Mouse (Mus musculus): ENCODE results near the gene Bicdl1. TPM values are rescaled to one million over a fixed set of nuclear protein-coding genes. Genes with fewer than 3 reads are reported as not detected.

The Bicdl1 gene
- polyA plus RNA-seq, 1 experiment from 2014 or later, result 12.3 TPM

GRCm38 (mm10) chr5:115668986-115669385 lies 62.4 kb downstream of the Bicdl1 start:
- no peaks in the 10 kb centered on the region for H3K9me3 ChIP-seq (replicated peaks; ENCODE audit: low read length)
- WGBS, result 85% methylated on average over 12 of the region's 12 CpGs
- H3K4me2 ChIP-seq (ENCODE audit: low read length), result no peak overlapping the region
- H3K9ac ChIP-seq (ENCODE audit: low read depth, low read length), result no peak overlapping the region
- H3K27ac ChIP-seq, result no peak overlapping the region
- H3K36me3 ChIP-seq (ENCODE audit: insufficient read depth, low read length), result no peaks in the 10 kb centered on the region
- DNase-seq (ENCODE audit: low spot score) (no peak), ATAC-seq (replicated peaks; ENCODE audit: low FRiP score, low read depth) (no peak)
- H3K27me3 ChIP-seq (ENCODE audit: insufficient read depth, low read length), result no peaks in the 10 kb centered on the region
- TF ChIP-seq CTCF (IDR thresholded peaks at IDR 0.05; ENCODE audit: low read depth), result no peak
- H3K4me1 ChIP-seq (replicated peaks; ENCODE audit: insufficient read depth, low read length), result no peaks in the 10 kb centered on the region
- H3K4me3 ChIP-seq (replicated peaks; ENCODE audit: low read depth, low read length), result no peak overlapping the region

GRCm38 (mm10) chr5:115667894-115668293 lies 63.5 kb downstream of the Bicdl1 start:
- Histone ChIP-seq H3K9ac (ENCODE audit: low read depth, low read length) (no peak overlapping the region), H3K4me2 (ENCODE audit: low read length) (no peak overlapping the region), H3K9me3 (replicated peaks; ENCODE audit: low read length) (no peaks in the 10 kb centered on the region), H3K27ac (no peak overlapping the region), H3K4me3 (replicated peaks; ENCODE audit: low read depth, low read length) (no peak overlapping the region), H3K36me3 (ENCODE audit: insufficient read depth, low read length) (no peaks in the 10 kb centered on the region), H3K27me3 (ENCODE audit: insufficient read depth, low read length) (no peaks in the 10 kb centered on the region), H3K4me1 (replicated peaks; ENCODE audit: insufficient read depth, low read length) (no peaks in the 10 kb centered on the region)
- no peak for ATAC-seq (replicated peaks; ENCODE audit: low FRiP score, low read depth)
- 19% methylated on average over 7 of the region's 7 CpGs for WGBS
- no peak for DNase-seq (ENCODE audit: low spot score)
- TF ChIP-seq CTCF (IDR thresholded peaks at IDR 0.05; ENCODE audit: low read depth), result no peak

- H3K4me1 ChIP-seq (replicated peaks; ENCODE audit: insufficient read depth, low read length), result no peaks in the 10 kb centered on the region
- no peak for DNase-seq (ENCODE audit: low spot score)
- H3K27ac ChIP-seq, result no peak overlapping the region
- H3K9me3 ChIP-seq (replicated peaks; ENCODE audit: low read length), result no peaks in the 10 kb centered on the region
- no peaks in the 10 kb centered on the region for H3K27me3 ChIP-seq (ENCODE audit: insufficient read depth, low read length)
- 69% methylated on average over 8 of the region's 8 CpGs for WGBS
- ATAC-seq (replicated peaks; ENCODE audit: low FRiP score, low read depth), result peak; percentile 61; the same call in 1 of the 2 replicates
- no peak overlapping the region for H3K4me3 ChIP-seq (replicated peaks; ENCODE audit: low read depth, low read length)
- no peak overlapping the region for H3K4me2 ChIP-seq (ENCODE audit: low read length)
- H3K36me3 ChIP-seq (ENCODE audit: insufficient read depth, low read length), result no peaks in the 10 kb centered on the region
- TF ChIP-seq CTCF (IDR thresholded peaks at IDR 0.05; ENCODE audit: low read depth), result no peak
- H3K9ac ChIP-seq (ENCODE audit: low read depth, low read length), result no peak overlapping the region
These were observed 64.2 kb downstream of the Bicdl1 start for GRCm38 (mm10) chr5:115667210-115667609.

GRCm38 (mm10) chr5:115666366-115667065 lies 64.9 kb downstream of the Bicdl1 start:
- Histone ChIP-seq H3K36me3 (ENCODE audit: insufficient read depth, low read length) (no peaks in the 10 kb centered on the region), H3K9ac (ENCODE audit: low read depth, low read length) (no peak overlapping the region), H3K27me3 (ENCODE audit: insufficient read depth, low read length) (no peaks in the 10 kb centered on the region), H3K27ac (no peak overlapping the region), H3K9me3 (replicated peaks; ENCODE audit: low read length) (no peaks in the 10 kb centered on the region), H3K4me3 (replicated peaks; ENCODE audit: low read depth, low read length) (no peak overlapping the region), H3K4me1 (replicated peaks; ENCODE audit: insufficient read depth, low read length) (no peaks in the 10 kb centered on the region), H3K4me2 (ENCODE audit: low read length) (no peak overlapping the region)
- DNase-seq (ENCODE audit: low spot score), result no peak
- TF ChIP-seq CTCF (IDR thresholded peaks at IDR 0.05; ENCODE audit: low read depth), result no peak
- WGBS, result 66% methylated on average over 8 of the region's 8 CpGs
- no peak for ATAC-seq (replicated peaks; ENCODE audit: low FRiP score, low read depth)

GRCm38 (mm10) chr5:115662658-115663057 lies 68.8 kb downstream of the Bicdl1 start:
- H3K4me2 ChIP-seq (ENCODE audit: low read length), result no peak overlapping the region
- DNase-seq (ENCODE audit: low spot score), result no peak

GRCm38 (mm10) chr5:115658352-115658751 lies 73.1 kb downstream of the Bicdl1 start:
- no peak for ATAC-seq (replicated peaks; ENCODE audit: low FRiP score, low read depth)
- no peaks in the 10 kb centered on the region for H3K9me3 ChIP-seq (replicated peaks; ENCODE audit: low read length)
- 71% methylated on average over 6 of the region's 6 CpGs for WGBS

More at GRCm38 (mm10) chr5:115662658-115663057, 68.8 kb downstream of the Bicdl1 start:
- H3K9ac ChIP-seq (ENCODE audit: low read depth, low read length), result no peak overlapping the region
- TF ChIP-seq CTCF (IDR thresholded peaks at IDR 0.05; ENCODE audit: low read depth), result no peak
- ATAC-seq (replicated peaks; ENCODE audit: low FRiP score, low read depth), result no peak
- H3K27me3 ChIP-seq (ENCODE audit: insufficient read depth, low read length), result no peaks in the 10 kb centered on the region
- H3K4me3 ChIP-seq (replicated peaks; ENCODE audit: low read depth, low read length), result no peak overlapping the region
- 0 out of 2 replicates have a peak, but pooled peaks cover 2% of the 10 kb centered on the region for H3K36me3 ChIP-seq (ENCODE audit: insufficient read depth, low read length)
- WGBS, result 81% methylated on average over 22 of the region's 22 CpGs
- H3K4me1 ChIP-seq (replicated peaks; ENCODE audit: insufficient read depth, low read length), result no peaks in the 10 kb centered on the region
- no peaks in the 10 kb centered on the region for H3K9me3 ChIP-seq (replicated peaks; ENCODE audit: low read length)
- H3K27ac ChIP-seq, result no peak overlapping the region

More at GRCm38 (mm10) chr5:115658352-115658751, 73.1 kb downstream of the Bicdl1 start:
- Histone ChIP-seq H3K27me3 (ENCODE audit: insufficient read depth, low read length) (no peaks in the 10 kb centered on the region), H3K36me3 (ENCODE audit: insufficient read depth, low read length) (0 out of 2 replicates have a peak, but pooled peaks cover 2% of the 10 kb centered on the region), H3K27ac (no peak overlapping the region), H3K4me2 (ENCODE audit: low read length) (no peak overlapping the region), H3K4me1 (replicated peaks; ENCODE audit: insufficient read depth, low read length) (no peaks in the 10 kb centered on the region), H3K4me3 (replicated peaks; ENCODE audit: low read depth, low read length) (no peak overlapping the region), H3K9ac (ENCODE audit: low read depth, low read length) (no peak overlapping the region)
- no peak for TF ChIP-seq CTCF (IDR thresholded peaks at IDR 0.05; ENCODE audit: low read depth)
- DNase-seq (ENCODE audit: low spot score), result no peak

Measured in kidney, postnatal 0 days (tissue).